Mouse (Mus musculus) limb, embryonic 14.5 days (tissue): Measurements from ENCODE around the gene Gm5148. TPM values are rescaled to one million over a fixed set of nuclear protein-coding genes. Genes with fewer than 3 reads are reported as not detected.

Source experiments
- ATAC-seq: fragments of 200-750 bp; cut with Nextera tagmentation; 2 replicates; pipeline ENCODE4 v1.8.0; 2017; ENCODE audit warnings: low read depth, moderate number of reproducible peaks, moderate TSS enrichment; ENCODE audit not compliant: low FRiP score
- DNase-seq: peaks from one replicate; pipeline ENCODE4 v3.0.0-alpha.2; 2015; ENCODE audit warnings: low spot score
- H3K27ac ChIP-seq: fragments of 300-500 bp; sonication (generic); replicated peaks from 2 replicates; pipeline ENCODE4 v1.5.1; 2014; ENCODE audit warnings: low read depth, mild to moderate bottlenecking, low read length, moderate library complexity, mixed read lengths
- H3K27me3 ChIP-seq: fragments of 300-500 bp; sonication (generic); 2 replicates; pipeline ENCODE4 v1.6.1; 2014; ENCODE audit warnings: low read length, mixed read lengths; ENCODE audit not compliant: control insufficient read depth, insufficient read depth
- H3K36me3 ChIP-seq: fragments of 300-500 bp; sonication (generic); 2 replicates; pipeline ENCODE4 v1.6.1; 2014; ENCODE audit warnings: mild to moderate bottlenecking, low read length, moderate library complexity, mixed read lengths; ENCODE audit not compliant: control insufficient read depth, insufficient read depth
- H3K4me1 ChIP-seq: fragments of 300-500 bp; sonication (generic); 2 replicates; pipeline ENCODE4 v1.6.1; 2014; ENCODE audit warnings: antibody characterized with exemption, low read length, mixed read lengths; ENCODE audit not compliant: control insufficient read depth, insufficient read depth
- H3K4me2 ChIP-seq: fragments of 300-500 bp; sonication (generic); replicated peaks from 2 replicates; pipeline ENCODE4 v1.6.1; 2014; ENCODE audit warnings: low read depth, mild to moderate bottlenecking, low read length, moderate library complexity; ENCODE audit not compliant: severe bottlenecking
- H3K4me3 ChIP-seq: fragments of 300-500 bp; sonication (generic); replicated peaks from 2 replicates; pipeline ENCODE4 v1.5.1; 2014; ENCODE audit warnings: low read length
- H3K9ac ChIP-seq: fragments of 300-500 bp; sonication (generic); 2 replicates; pipeline ENCODE4 v1.6.1; 2014; ENCODE audit warnings: mild to moderate bottlenecking, low read depth, low read length, moderate library complexity; ENCODE audit not compliant: severe bottlenecking
- H3K9me3 ChIP-seq: fragments of 300-500 bp; sonication (generic); 2 replicates; pipeline ENCODE4 v1.6.1; 2016; ENCODE audit warnings: low read length; ENCODE audit not compliant: control insufficient read depth
- POLR2A ChIP-seq: fragments of 200-500 bp; IDR thresholded peaks from 2 replicates; pipeline ENCODE4 v1.8.0; 2012; ENCODE audit warnings: inconsistent platforms, mild to moderate bottlenecking, moderate library complexity, borderline replicate concordance; ENCODE audit not compliant: insufficient read depth, insufficient read length; ENCODE audit errors: extremely low read depth
- WGBS: fragments of 180-500 bp; shearing (Covaris S2); extraction: QIAGEN DNeasy Blood & Tissue Kit; methylation state at CpG from one replicate; pipeline ENCODE4 v1.1.7; 2014; 5-methylcytosine and 5-hydroxymethylcytosine counted together
- polyA plus RNA-seq, 2 experiments: library from polyadenylated mRNA; depleted of rRNA in 1 of 2; stranded (reverse) in 1 of 2; unstranded in 1 of 2; fragments of >200 nt; fragmentation: Nextera tagmentation in 1 of 2; extraction: Ambion mirVana in 1 of 2; gene quantifications; 2 replicates each; pipeline versions ENCODE4 v1.2.1 to v1.2.3; 2012 to 2014

The Gm5148 gene
- polyA plus RNA-seq, 2 experiments: 6.3 to 8.1 TPM

DNA sequence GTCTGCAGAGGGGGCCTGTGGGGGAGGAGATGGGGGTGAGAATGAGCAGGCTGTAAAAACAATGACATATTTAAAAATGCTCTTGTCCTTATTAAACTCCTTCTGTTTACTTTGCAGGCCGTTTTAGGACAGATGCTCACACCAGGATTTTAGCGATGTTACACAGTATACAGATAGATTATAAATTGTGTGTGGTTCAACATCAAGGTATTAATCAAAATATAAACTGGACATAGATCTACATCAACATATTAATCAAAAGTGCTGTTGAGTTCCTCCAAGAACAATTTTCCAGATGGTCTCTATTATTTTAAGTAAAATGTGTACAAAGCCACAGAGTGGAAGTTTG lies 57.2 kb downstream of the Gm5148 start:
- DNase-seq (no peak), ATAC-seq (no peak)

DNA sequence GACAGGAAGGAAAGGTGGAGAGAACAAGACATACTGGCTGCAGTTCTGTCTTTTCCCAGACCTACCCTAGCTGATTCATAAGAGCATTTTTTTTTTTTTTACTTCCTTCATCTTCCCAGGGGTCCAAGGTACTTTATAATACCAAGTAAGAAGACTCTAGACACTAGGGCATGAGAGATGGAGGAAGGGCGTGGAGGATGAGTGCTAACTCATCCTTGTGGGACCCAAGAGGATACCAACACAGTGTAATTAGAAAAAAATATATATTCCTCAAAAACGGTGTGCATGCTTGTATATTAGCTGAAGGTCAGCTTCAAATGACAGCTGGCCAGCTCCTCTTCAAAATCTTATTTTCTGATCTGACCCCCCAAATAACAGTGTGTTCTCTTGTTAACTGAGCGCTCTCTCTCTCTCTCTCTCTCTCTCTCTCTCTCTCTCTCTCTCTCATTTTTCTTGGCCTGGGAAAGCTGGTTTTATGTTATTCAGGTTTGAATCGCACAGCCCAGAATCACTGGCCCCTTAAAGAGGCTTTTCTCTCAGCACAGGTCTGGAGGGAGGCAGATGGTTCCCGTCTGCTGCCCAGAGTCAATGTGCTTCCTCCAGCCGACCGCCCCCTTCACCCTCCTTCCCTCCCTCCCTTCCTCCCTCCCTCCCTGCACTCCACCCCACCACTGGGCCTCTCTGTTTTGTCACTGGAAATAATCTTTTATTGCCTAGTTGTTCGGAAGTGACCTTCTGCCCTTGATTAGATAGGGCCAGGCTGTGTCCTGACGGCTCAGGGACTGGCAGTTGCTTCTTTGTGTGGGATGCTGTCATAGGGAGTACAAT lies 57.8 kb downstream of the Gm5148 start:
- 14% methylated on average over 9 of the region's 9 CpGs for WGBS
- 0 out of 2 replicates have a peak, but pooled peaks cover 2% of the 10 kb centered on the region for H3K4me1 ChIP-seq
- H3K27me3 ChIP-seq: no peaks in the 10 kb centered on the region
- no peak overlapping the region for H3K4me2 ChIP-seq
- no peak overlapping the region for H3K27ac ChIP-seq
- ATAC-seq: no peak; the same call in 1 of the 2 replicates
- no peaks in the 10 kb centered on the region for H3K36me3 ChIP-seq
- no peak overlapping the region for H3K4me3 ChIP-seq
- H3K9me3 ChIP-seq: peaks cover 18% of the 10 kb centered on the region
- H3K9ac ChIP-seq: peak overlapping the region; percentile 9; the same call in 1 of the 2 replicates
- no peak for TF ChIP-seq POLR2A
- DNase-seq: no peak

More for the DNA sequence above, 57.2 kb downstream of the Gm5148 start:
- Histone ChIP-seq H3K27me3 (no peaks in the 10 kb centered on the region), H3K4me2 (no peak overlapping the region), H3K9ac (peak overlapping the region; percentile 9; the same call in 1 of the 2 replicates), H3K9me3 (peaks cover 18% of the 10 kb centered on the region), H3K4me1 (0 out of 2 replicates have a peak, but pooled peaks cover 2% of the 10 kb centered on the region), H3K27ac (no peak overlapping the region), H3K36me3 (no peaks in the 10 kb centered on the region), H3K4me3 (no peak overlapping the region)
- TF ChIP-seq POLR2A: no peak
- 29% methylated on average over 2 of the region's 2 CpGs for WGBS

Other genes starting within 250 kb of the Gm5148 start
- gene Spry1, start 84.5 kb downstream of the Gm5148 start, polyA plus RNA-seq (2012; rRNA removed): 57.1 and 74.0 TPM in 2 replicates
- 23.6 and 23.8 TPM in 2 replicates for gene Spry1, start 84.5 kb downstream of the Gm5148 start, polyA plus RNA-seq (2014; fragmentation: Nextera tagmentation; extraction: Ambion mirVana)